Mouse (Mus musculus) CH12.LX (cell line): Measurements from ENCODE around the gene Pygl. TPM values are rescaled to one million over a fixed set of nuclear protein-coding genes. Genes with fewer than 3 reads are reported as not detected.
A peak's percentile ranks its signal among the peaks of the same experiment; 100 is the strongest.

ENCODE experiments used
- DNase-seq: peaks from one replicate; pipeline ENCODE4 v3.0.0-alpha.2; 2013; ENCODE audit errors: extremely low read depth
- H3K27ac ChIP-seq: 2 replicates; pipeline ENCODE4 v1.5.1; 2012; ENCODE audit warnings: low read depth, mild to moderate bottlenecking, control low read depth, moderate library complexity; ENCODE audit not compliant: insufficient read depth
- H3K27me3 ChIP-seq: replicated peaks from 2 replicates; pipeline ENCODE3; 2012; ENCODE audit warnings: inconsistent platforms
- H3K36me3 ChIP-seq, 2 experiments: replicated peaks in 1 of 2; 2 replicates each; pipeline versions ENCODE3 to v1.6.1; 2012; ENCODE audit warnings: inconsistent platforms in 1 of 2, low read length in 1 of 2, mild to moderate bottlenecking in 1 of 2, mixed read lengths in 1 of 2, moderate library complexity in 1 of 2; ENCODE audit not compliant: control insufficient read depth in 1 of 2, insufficient read depth in 1 of 2
- H3K4me1 ChIP-seq, 2 experiments: 2 replicates each; pipeline ENCODE4 v1.6.1; 2012; ENCODE audit warnings: inconsistent platforms in 1 of 2, moderate library complexity in 1 of 2; ENCODE audit not compliant: insufficient read depth in 2 of 2, control insufficient read depth in 1 of 2
- H3K4me2 ChIP-seq: 2 replicates; pipeline ENCODE4 v1.6.1; 2012; ENCODE audit warnings: low read depth, mild to moderate bottlenecking, control low read depth; ENCODE audit not compliant: poor library complexity, insufficient read depth, severe bottlenecking
- H3K4me3 ChIP-seq, 3 experiments: fragments of 150-350 bp in 1 of 3; sonication (generic) in 1 of 3; replicated peaks in 1 of 3; 2 replicates each; pipeline versions ENCODE3 to v1.5.1; 2011 to 2012; ENCODE audit warnings: low read depth in 2 of 3, low read length in 2 of 3, mild to moderate bottlenecking in 2 of 3, moderate library complexity in 2 of 3, control low read depth in 1 of 3, improper control_type of control experiment in 1 of 3, inconsistent platforms in 1 of 3, mixed read lengths in 1 of 3; ENCODE audit not compliant: poor library complexity in 1 of 3
- H3K79me2 ChIP-seq: replicated peaks from 2 replicates; pipeline ENCODE4 v1.6.1; 2012; ENCODE audit warnings: mild to moderate bottlenecking, moderate library complexity; ENCODE audit not compliant: control insufficient read depth, poor library complexity, insufficient read depth, severe bottlenecking; ENCODE audit errors: extremely low read depth
- H3K9ac ChIP-seq: 2 replicates; pipeline ENCODE4 v1.6.1; 2012; ENCODE audit warnings: low read depth, mild to moderate bottlenecking, control low read depth, moderate library complexity; ENCODE audit not compliant: insufficient read depth
- H3K9me3 ChIP-seq: replicated peaks from 2 replicates; pipeline ENCODE3; 2012; ENCODE audit warnings: low read length, inconsistent platforms, mixed read lengths
- BHLHE40 ChIP-seq: IDR thresholded peaks from 2 replicates; pipeline ENCODE4 v1.6.1; 2011; ENCODE audit warnings: mild to moderate bottlenecking, low read depth, low read length, improper control_type of control experiment
- CHD1 ChIP-seq: IDR thresholded peaks from 2 replicates; pipeline ENCODE4 v1.6.1; 2012; ENCODE audit warnings: low read depth, low read length, improper control_type of control experiment, inconsistent platforms
- CHD2 ChIP-seq: IDR thresholded peaks from 2 replicates; pipeline ENCODE4 v1.6.1; 2011; ENCODE audit warnings: low read length, improper control_type of control experiment
- CTCF ChIP-seq, 2 experiments: IDR thresholded peaks in 1 of 2; conservative IDR thresholded peaks in 1 of 2; 2 replicates each; pipeline ENCODE4 v1.5.1; 2011 to 2012; ENCODE audit warnings: low read depth in 2 of 2, low read length in 2 of 2, improper control_type of control experiment in 1 of 2, inconsistent platforms in 1 of 2, mild to moderate bottlenecking in 1 of 2, moderate library complexity in 1 of 2
- ELF1 ChIP-seq: IDR thresholded peaks from 2 replicates; pipeline ENCODE4 v1.6.1; 2014; ENCODE audit warnings: low read depth, mild to moderate bottlenecking, inconsistent platforms, low read length, improper control_type of control experiment
- GABPA ChIP-seq: IDR thresholded peaks from 2 replicates; pipeline ENCODE4 v1.6.1; 2012; ENCODE audit warnings: low read depth, low read length, improper control_type of control experiment, inconsistent platforms; ENCODE audit not compliant: insufficient replicate concordance
- HCFC1 ChIP-seq: IDR thresholded peaks from 2 replicates; pipeline ENCODE4 v1.6.1; 2012; ENCODE audit warnings: low read depth, mild to moderate bottlenecking, inconsistent platforms, low read length, improper control_type of control experiment
- IRF4 ChIP-seq: IDR thresholded peaks from 2 replicates; pipeline ENCODE4 v1.6.1; 2014; ENCODE audit warnings: low read depth, mild to moderate bottlenecking, inconsistent platforms, low read length, improper control_type of control experiment
- MAZ ChIP-seq: IDR thresholded peaks from 2 replicates; pipeline ENCODE4 v1.6.1; 2012; ENCODE audit warnings: low read depth, mild to moderate bottlenecking, inconsistent platforms, low read length, improper control_type of control experiment, moderate library complexity
- MXI1 ChIP-seq: IDR thresholded peaks from 2 replicates; pipeline ENCODE4 v1.6.1; 2011; ENCODE audit warnings: mild to moderate bottlenecking, low read depth, low read length, improper control_type of control experiment
- MYC ChIP-seq: IDR thresholded peaks from 2 replicates; pipeline ENCODE4 v1.6.1; 2011; ENCODE audit warnings: low read depth, mild to moderate bottlenecking, improper control_type of control experiment, low read length
- POLR2A ChIP-seq: IDR thresholded peaks from 2 replicates; pipeline ENCODE4 v1.6.1; 2011; ENCODE audit warnings: low read depth, mild to moderate bottlenecking, improper control_type of control experiment, low read length
- POLR2AphosphoS2 ChIP-seq: IDR thresholded peaks from 2 replicates; pipeline ENCODE4 v1.6.1; 2011; ENCODE audit warnings: low read depth, low read length, improper control_type of control experiment
- RAD21 ChIP-seq: IDR thresholded peaks from 2 replicates; pipeline ENCODE4 v1.6.1; 2011; ENCODE audit warnings: low read depth, mild to moderate bottlenecking, low read length, improper control_type of control experiment, moderate library complexity
- RCOR1 ChIP-seq: conservative IDR thresholded peaks from 2 replicates; pipeline ENCODE4 v1.6.1; 2012; ENCODE audit warnings: low read depth, mild to moderate bottlenecking, inconsistent platforms, low read length, improper control_type of control experiment
- SIN3A ChIP-seq: IDR thresholded peaks from 2 replicates; pipeline ENCODE4 v1.6.1; 2012; ENCODE audit warnings: low read length, improper control_type of control experiment, inconsistent platforms
- UBTF ChIP-seq: IDR thresholded peaks from 2 replicates; pipeline ENCODE4 v1.6.1; 2012; ENCODE audit warnings: low read depth, mild to moderate bottlenecking, inconsistent platforms, low read length, improper control_type of control experiment, moderate library complexity
- USF1 ChIP-seq: IDR thresholded peaks from 2 replicates; pipeline ENCODE4 v1.6.1; 2014; ENCODE audit warnings: low read depth, mild to moderate bottlenecking, inconsistent platforms, low read length, improper control_type of control experiment
- USF2 ChIP-seq: conservative IDR thresholded peaks from 2 replicates; pipeline ENCODE4 v1.6.1; 2011; ENCODE audit warnings: low read depth, low read length, improper control_type of control experiment
- ZC3H11A ChIP-seq: IDR thresholded peaks from 2 replicates; pipeline ENCODE4 v1.6.1; 2012; ENCODE audit warnings: low read depth, mild to moderate bottlenecking, inconsistent platforms, low read length, improper control_type of control experiment
- ZNF384 ChIP-seq: IDR thresholded peaks from 2 replicates; pipeline ENCODE4 v1.6.1; 2012; ENCODE audit warnings: low read depth, low read length, improper control_type of control experiment, inconsistent platforms
- dilution Hi-C: fragments of 300-500 bp; cut with MboI; formaldehyde crosslinking; loops from 2 replicates; pipeline ENCODE4 v1.14.3; 2020; ENCODE audit warnings: low sequenced_read_pairs; ENCODE audit not compliant: extremely low pct_unique_long_range_greater_than_20kb, extremely low pct_ligation_motif_present
- in situ Hi-C: fragments of 300-500 bp; cut with MboI; formaldehyde crosslinking; loops from 3 replicates; pipeline ENCODE4 v1.14.3; 2019; ENCODE audit warnings: low sequenced_read_pairs, low pct_ligation_motif_present, low pct_unique_long_range_greater_than_20kb, mixed read lengths
- polyA plus RNA-seq: library from polyadenylated mRNA; unstranded; fragments of >175 nt; gene quantifications from 2 replicates; pipeline ENCODE4 v1.2.1, GENCODE M21; 2012; ENCODE audit warnings: low read depth; ENCODE audit not compliant: insufficient read length
- total RNA-seq, 2 experiments: library from RNA; depleted of rRNA; stranded (reverse); fragments of 300-350 nt in 1 of 2; fragments of >200 nt in 1 of 2; gene quantifications; 2 replicates each; pipeline ENCODE4 v1.2.3; 2012 to 2014

The Pygl gene
- total and polyA plus RNA-seq, 3 experiments = 1.1 to 8.5 (median 3.1) TPM

DNA sequence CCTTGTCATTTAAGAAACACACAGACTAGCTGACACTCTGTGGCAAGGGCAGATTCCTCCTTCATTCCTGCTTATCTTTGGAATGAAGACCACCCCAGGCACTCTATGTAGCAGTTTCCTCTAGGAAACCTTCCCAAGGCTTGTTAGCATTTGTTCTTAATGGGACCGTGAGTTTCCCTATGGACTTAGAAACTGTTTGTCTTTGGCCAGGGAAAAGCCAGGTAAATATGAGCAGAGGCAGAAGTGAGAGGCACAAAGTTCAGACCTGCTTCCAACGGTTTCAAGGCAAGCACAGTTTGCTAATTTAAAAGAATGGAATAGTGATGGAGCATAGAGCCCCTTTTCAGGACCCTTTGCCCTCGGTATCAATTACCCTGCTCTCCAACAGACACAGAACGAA lies 8.0 kb downstream of the Pygl start:
- Histone ChIP-seq H3K4me3 (no peak overlapping the region), H3K79me2 (no peaks in the 10 kb centered on the region), H3K27me3 (no peaks in the 10 kb centered on the region), H3K27ac (no peak overlapping the region), H3K9ac (no peak overlapping the region), H3K9me3 (no peaks in the 10 kb centered on the region), H3K36me3 (no peaks in the 10 kb centered on the region), H3K4me1 (peaks cover 3 to 28% of the 10 kb centered on the region in 2 experiments; a peak in 3 of 4 replicates), H3K4me2 (no peak overlapping the region)
- dilution Hi-C loops (no loop called here), in situ Hi-C loops (no loop called here)
- no peak for DNase-seq
- TF ChIP-seq CTCF (conservative IDR thresholded peaks at IDR 0.05 in 1 of 2, IDR thresholded peaks at IDR 0.05 in 1 of 2; ENCODE audit: low read depth in 2 of 2, low read length in 2 of 2) (no peak), ZNF384 (no peak), GABPA (no peak), UBTF (no peak), RAD21 (no peak), IRF4 (no peak)
- TF ChIP-seq, all 38 proteins: peak for 0

DNA sequence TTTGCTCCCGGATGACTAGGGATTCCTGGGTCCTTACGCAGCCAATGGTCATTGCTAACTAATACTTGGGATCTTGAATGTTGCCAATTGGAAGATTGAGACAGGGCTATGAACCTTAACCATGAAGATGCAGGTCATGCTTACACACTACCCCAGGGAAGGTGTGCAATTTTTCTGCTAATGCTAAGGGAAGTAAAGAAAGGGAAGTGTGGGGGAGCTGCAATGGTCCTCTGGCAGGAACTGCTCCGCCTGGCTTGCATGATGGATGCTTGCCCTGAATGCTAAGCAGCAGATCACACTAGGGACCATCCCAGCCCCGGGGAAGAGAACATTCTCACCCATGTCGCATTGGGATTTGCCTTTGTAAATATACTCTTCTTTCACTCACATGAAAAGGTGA lies 9.9 kb downstream of the Pygl start:
- Histone ChIP-seq H3K79me2 (no peaks in the 10 kb centered on the region), H3K9me3 (no peaks in the 10 kb centered on the region), H3K9ac (no peak overlapping the region), H3K4me2 (no peak overlapping the region), H3K4me3 (no peak overlapping the region), H3K4me1 (peaks cover 3 to 28% of the 10 kb centered on the region in 2 experiments; a peak in 3 of 4 replicates), H3K27me3 (no peaks in the 10 kb centered on the region), H3K27ac (no peak overlapping the region), H3K36me3 (no peaks in the 10 kb centered on the region)
- in situ Hi-C loops (no loop called here), dilution Hi-C loops (no loop called here)
- TF ChIP-seq POLR2AphosphoS2 (no peak), CHD1 (no peak), MYC (no peak), USF2 (no peak), BHLHE40 (no peak), SIN3A (no peak), MAZ (no peak), ZC3H11A (no peak), RCOR1 (no peak), MXI1 (no peak), ELF1 (no peak), HCFC1 (no peak), GABPA (no peak), CHD2 (no peak), USF1 (no peak), RAD21 (no peak), POLR2A (no peak)
- peak; percentile 3 for DNase-seq
